Mouse (Mus musculus): ENCODE data around the gene Hyal3. TPM values are rescaled to one million over a fixed set of nuclear protein-coding genes. Genes with fewer than 3 reads are reported as not detected.

Gene Hyal3
- polyA plus RNA-seq, 1 experiment from 2014 or later, result 0.82 TPM

DNA sequence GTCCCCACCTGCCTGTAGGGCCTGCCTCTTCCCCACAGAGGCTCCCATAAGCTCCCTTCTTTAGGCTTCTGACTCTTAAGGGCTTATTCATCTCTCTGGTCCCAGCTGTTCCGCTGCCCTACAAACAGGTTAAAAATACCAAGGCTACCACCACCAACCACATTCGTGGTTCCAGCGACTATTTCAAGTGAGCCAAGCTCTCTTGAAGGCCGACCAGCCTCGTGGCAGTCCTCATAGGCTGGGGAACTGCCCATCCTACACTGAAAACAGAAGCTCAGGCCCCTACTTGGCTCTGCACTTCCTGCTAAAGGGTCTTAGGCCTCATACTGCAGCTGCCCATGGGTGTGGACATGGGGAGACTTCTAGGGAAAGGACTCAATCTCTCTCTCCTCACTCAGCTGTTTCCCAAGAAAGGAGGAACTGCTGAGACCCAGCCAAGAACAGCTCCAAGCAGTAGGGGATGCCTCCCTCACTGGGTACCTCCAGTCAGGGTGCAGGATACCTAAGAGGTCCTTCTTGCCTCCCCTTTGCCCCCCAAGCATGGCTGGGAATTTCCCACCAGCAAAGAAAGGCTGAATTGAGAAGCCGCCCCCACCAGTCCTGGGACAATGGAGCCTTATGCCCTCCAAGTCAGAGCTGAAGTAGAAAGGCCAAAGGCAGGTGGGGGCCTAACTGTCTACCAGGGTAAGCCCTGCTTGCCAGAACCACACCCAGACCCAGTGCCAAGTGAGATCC is 31.0 kb downstream of the Hyal3 start:
- Histone ChIP-seq H3K36me3 (peaks cover 29% of the 10 kb centered on the region), H3K4me2 (peak overlapping the region; percentile 87), H3K27ac (peak overlapping the region; percentile 75), H3K9ac (peak overlapping the region; percentile 80), H3K27me3 (0 out of 2 replicates have a peak, but pooled peaks cover 4% of the 10 kb centered on the region), H3K9me3 (replicated peaks) (no peaks in the 10 kb centered on the region), H3K4me1 (replicated peaks) (peaks cover 59% of the 10 kb centered on the region), H3K4me3 (replicated peaks) (peak overlapping the region; percentile 61; the same call in 1 of the 2 replicates)
- ATAC-seq (ENCODE audit: low read depth), result no peak
- WGBS (ENCODE audit: insufficient replicate concordance), result 39% methylated on average over 6 of the region's 6 CpGs
- DNase-seq, result no peak

DNA sequence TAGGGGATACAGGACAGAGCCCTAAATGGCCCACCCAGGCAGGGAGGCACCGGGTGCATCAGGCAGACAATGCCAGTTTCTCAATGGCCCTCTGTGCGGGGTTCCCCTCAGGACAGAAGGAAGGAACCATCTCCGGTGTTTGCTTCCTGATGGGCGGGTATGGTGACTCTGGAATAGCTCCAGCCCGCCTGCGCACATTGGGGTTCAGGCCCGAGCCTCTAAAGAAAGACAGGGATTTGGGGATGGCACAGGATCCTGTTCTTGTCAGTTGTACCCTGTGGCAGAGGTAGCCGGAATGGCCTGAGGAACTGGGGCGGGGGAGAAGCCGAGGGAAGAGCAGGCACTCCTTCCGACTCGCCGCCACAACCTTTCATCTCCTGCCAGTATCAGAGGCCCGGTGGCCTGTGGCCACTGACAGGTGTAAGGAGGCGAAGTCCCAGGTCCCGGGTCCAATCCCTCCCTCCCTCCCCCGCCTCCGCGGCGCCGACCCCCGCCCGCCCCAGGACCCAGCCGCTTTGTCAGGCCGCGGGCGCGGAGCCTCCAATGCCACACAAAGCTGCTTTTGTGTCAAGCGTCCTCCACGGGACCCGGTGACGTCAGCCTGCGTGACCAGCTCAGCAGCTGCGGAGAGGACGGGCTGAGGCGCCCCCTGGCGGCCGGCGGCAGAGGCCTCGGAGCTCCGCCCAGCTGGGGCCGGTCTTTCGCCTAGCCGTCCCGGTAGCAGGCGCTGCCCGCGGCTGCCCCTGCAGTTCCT is 31.8 kb downstream of the Hyal3 start:
- H3K9ac ChIP-seq, result peak overlapping the region; percentile 80
- ATAC-seq (ENCODE audit: low read depth), result peak; percentile 92
- H3K4me3 ChIP-seq (replicated peaks), result peak overlapping the region; percentile 61
- peaks cover 52% of the 10 kb centered on the region for H3K4me1 ChIP-seq (replicated peaks)
- H3K27me3 ChIP-seq, result no peaks in the 10 kb centered on the region
- H3K27ac ChIP-seq, result peak overlapping the region; percentile 75
- peak overlapping the region; percentile 87 for H3K4me2 ChIP-seq
- peaks cover 37% of the 10 kb centered on the region for H3K36me3 ChIP-seq
- no peaks in the 10 kb centered on the region for H3K9me3 ChIP-seq (replicated peaks)
- DNase-seq, result peak; percentile 98
- 6% methylated on average over 47 of the region's 48 CpGs for WGBS (ENCODE audit: insufficient replicate concordance)

DNA sequence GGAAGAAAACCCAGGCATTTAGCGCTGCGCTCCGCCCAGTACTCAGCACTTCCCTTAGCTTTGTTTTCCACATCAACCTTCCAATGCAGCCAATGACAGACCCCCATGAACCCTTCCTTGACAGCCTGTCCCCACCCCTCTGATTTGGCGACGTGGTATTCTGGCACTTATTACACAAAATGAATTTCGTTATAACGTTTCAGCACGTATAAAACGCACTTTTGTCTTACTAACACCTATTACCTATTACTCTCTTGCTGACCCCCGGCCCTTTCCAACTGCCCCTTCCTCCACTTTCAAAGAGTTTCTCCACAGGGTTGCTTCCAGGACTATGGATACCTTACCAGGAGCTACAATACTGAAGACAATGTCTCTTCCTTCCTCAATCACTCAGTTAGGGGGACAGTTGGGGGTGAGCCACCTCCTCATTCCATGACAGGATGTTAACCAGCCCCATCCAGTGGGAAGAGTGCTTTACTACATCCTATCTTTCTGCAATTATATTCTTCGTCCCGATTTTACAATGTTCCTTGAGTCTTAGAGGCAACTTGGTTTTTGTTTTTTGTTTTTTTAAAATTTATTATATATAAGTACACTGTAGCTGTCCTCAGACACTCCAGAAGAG is 32.4 kb downstream of the Hyal3 start:
- H3K4me3 ChIP-seq (replicated peaks), result peak overlapping the region; percentile 61
- no peaks in the 10 kb centered on the region for H3K9me3 ChIP-seq (replicated peaks)
- H3K27ac ChIP-seq, result peak overlapping the region; percentile 71
- WGBS (ENCODE audit: insufficient replicate concordance), result 9% methylated on average over 12 of the region's 12 CpGs
- H3K4me1 ChIP-seq (replicated peaks), result peaks cover 47% of the 10 kb centered on the region
- ATAC-seq (ENCODE audit: low read depth), result 0 out of 2 replicates have a peak, but pooled peaks have one; percentile 2
- no peaks in the 10 kb centered on the region for H3K27me3 ChIP-seq
- H3K9ac ChIP-seq, result peak overlapping the region; percentile 67
- H3K36me3 ChIP-seq, result peaks cover 42% of the 10 kb centered on the region
- no peak for DNase-seq
- peak overlapping the region; percentile 87 for H3K4me2 ChIP-seq

DNA sequence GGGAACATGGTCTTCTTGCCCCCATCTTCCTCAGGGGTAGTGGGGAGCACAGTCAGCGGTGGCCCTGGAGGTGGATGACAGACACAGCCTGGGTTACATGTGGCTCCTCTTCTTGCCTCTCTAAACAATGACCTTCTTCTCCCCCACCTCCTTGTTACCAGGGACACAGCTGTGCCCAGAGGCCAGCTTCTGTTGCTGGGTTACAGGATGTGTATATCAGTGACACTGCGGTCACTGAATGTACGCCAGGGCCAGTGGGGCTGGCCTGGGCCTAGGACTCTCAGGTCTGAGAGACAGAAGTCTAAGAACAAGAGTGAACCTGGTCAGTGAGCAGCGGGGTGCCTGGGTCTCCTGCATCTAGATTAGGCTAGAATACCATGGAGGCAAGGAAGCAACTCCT is 34.4 kb downstream of the Hyal3 start:
- peaks cover 62% of the 10 kb centered on the region for H3K36me3 ChIP-seq
- H3K27ac ChIP-seq, result no peak overlapping the region
- no peak for ATAC-seq (ENCODE audit: low read depth)
- peaks cover 54% of the 10 kb centered on the region for H3K4me1 ChIP-seq (replicated peaks)
- H3K4me2 ChIP-seq, result no peak overlapping the region
- no peaks in the 10 kb centered on the region for H3K27me3 ChIP-seq
- H3K9ac ChIP-seq, result no peak overlapping the region
- no peak for DNase-seq
- 88% methylated on average over 4 of the region's 4 CpGs for WGBS (ENCODE audit: insufficient replicate concordance)
- H3K4me3 ChIP-seq (replicated peaks), result no peak overlapping the region
- H3K9me3 ChIP-seq (replicated peaks), result no peaks in the 10 kb centered on the region

DNA sequence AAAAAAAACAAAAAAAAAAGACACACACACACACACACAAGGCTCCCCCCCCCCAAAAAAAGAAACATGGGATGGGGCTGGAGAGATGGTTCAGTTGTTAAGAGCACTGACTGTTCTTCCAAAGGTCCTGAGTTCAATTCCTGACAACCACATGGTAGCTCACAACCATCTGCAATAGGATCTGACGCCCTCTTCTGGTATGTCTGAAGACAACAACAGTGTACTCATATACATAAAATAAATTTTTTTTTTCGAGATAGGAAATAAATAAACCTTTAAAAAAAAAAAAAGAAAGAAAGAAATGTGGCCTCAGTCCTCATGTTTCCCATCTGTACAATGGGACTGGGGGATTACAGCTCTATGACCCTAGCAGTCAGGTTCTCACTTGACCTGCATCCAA is 36.8 kb downstream of the Hyal3 start:
- peaks cover 77% of the 10 kb centered on the region for H3K36me3 ChIP-seq
- WGBS (ENCODE audit: insufficient replicate concordance), result 61% methylated on average over 2 of the region's 2 CpGs
- H3K9me3 ChIP-seq (replicated peaks), result no peaks in the 10 kb centered on the region
- peaks cover 40% of the 10 kb centered on the region for H3K4me1 ChIP-seq (replicated peaks)
- H3K9ac ChIP-seq, result no peak overlapping the region
- DNase-seq (no peak), ATAC-seq (ENCODE audit: low read depth) (no peak)
- no peak overlapping the region for H3K4me2 ChIP-seq
- H3K4me3 ChIP-seq (replicated peaks), result no peak overlapping the region
- no peak overlapping the region for H3K27ac ChIP-seq
- no peaks in the 10 kb centered on the region for H3K27me3 ChIP-seq

DNA sequence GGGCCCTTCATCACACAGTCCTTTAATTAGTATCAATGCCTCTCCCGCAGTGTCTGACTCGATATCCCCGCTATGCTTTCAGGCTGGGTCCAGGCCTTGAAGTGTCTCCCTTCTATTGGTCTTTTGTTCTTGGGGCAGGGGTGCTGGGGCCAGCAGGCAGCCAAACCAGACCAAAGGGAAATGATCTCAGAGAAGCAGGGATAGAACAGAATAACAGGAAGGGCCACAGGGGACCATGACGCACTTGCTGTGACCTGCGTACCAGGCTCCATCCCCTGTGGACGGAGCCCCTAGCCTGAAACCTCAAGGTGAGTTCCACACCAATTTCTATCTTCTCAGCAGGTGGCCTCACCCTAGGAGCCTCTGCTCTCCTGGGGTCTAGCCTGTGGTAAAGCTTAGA is 37.5 kb downstream of the Hyal3 start:
- Histone ChIP-seq H3K27me3 (no peaks in the 10 kb centered on the region), H3K4me2 (no peak overlapping the region), H3K4me1 (replicated peaks) (peaks cover 37% of the 10 kb centered on the region), H3K4me3 (replicated peaks) (no peak overlapping the region), H3K36me3 (peaks cover 82% of the 10 kb centered on the region), H3K27ac (peak overlapping the region; percentile 78), H3K9me3 (replicated peaks) (no peaks in the 10 kb centered on the region), H3K9ac (no peak overlapping the region)
- WGBS (ENCODE audit: insufficient replicate concordance), result 87% methylated on average over 6 of the region's 6 CpGs
- ATAC-seq (ENCODE audit: low read depth) (no peak), DNase-seq (no peak)

DNA sequence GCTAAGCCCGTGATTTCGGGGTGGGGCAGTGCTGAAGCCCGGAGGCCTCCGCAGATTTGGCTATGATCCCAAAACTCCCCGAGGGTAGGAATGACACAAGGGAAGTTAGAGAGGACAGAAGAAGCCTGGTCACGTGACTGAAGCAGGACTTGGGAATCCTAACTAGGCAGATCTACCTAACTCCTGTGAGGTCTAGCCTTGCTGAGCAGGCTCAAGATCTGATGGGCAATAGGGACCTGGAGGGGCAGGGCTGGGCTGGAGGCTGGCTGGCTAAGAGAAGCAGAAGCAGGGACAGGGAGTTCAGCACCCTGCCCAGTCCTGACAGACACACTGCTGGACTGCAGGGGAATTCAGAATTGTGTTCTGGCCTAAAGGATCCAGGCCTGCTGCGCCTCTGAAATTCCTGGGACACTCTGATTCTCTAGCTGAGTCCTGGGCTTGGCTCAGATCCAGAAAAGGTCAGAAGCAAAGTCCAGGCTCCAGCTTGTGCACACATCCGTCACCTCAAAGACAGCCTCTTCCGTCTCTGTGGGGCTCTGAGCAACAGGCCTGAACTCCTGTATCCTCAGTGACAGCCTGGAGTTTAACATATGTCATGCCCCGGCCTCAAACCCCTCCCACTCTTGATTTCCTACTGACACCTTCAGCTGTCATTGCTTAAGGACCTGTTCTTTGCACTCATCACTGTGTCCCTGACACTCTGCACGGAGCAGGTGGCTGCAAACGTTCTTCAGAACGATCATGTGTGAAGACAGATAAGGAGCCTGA is 38.3 kb downstream of the Hyal3 start:
- Histone ChIP-seq H3K4me2 (0 out of 2 replicates have a peak overlapping the region, but pooled peaks have one; percentile 1), H3K4me3 (replicated peaks) (no peak overlapping the region), H3K27me3 (no peaks in the 10 kb centered on the region), H3K9me3 (replicated peaks) (no peaks in the 10 kb centered on the region), H3K27ac (peak overlapping the region; percentile 78), H3K4me1 (replicated peaks) (peaks cover 36% of the 10 kb centered on the region), H3K9ac (peak overlapping the region; percentile 41; the same call in 1 of the 2 replicates), H3K36me3 (peaks cover 87% of the 10 kb centered on the region)
- DNase-seq (no peak), ATAC-seq (ENCODE audit: low read depth) (peak; percentile 54)
- 55% methylated on average over 13 of the region's 13 CpGs for WGBS (ENCODE audit: insufficient replicate concordance)

DNA sequence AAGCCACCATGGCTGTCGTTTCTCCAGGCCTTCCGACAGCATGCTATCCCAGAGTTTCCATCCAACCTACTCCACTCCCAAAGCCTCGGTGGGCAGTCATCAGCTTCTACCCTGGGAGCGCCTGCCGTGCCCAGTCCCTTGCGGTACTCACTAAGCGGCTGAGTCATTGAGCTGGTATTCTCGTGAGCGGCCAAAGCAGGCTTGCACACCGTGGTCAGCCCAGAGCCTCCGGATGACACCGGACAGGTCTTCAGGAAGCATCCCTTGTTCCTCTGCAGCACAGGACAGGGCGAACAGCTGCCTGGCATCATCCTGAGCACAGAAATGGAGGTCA is 38.9 kb downstream of the Hyal3 start:
- Histone ChIP-seq H3K27me3 (no peaks in the 10 kb centered on the region), H3K9me3 (replicated peaks) (no peaks in the 10 kb centered on the region), H3K4me2 (no peak overlapping the region), H3K9ac (no peak overlapping the region), H3K36me3 (peaks cover 86% of the 10 kb centered on the region), H3K27ac (peak overlapping the region; percentile 78), H3K4me3 (replicated peaks) (no peak overlapping the region), H3K4me1 (replicated peaks) (peaks cover 41% of the 10 kb centered on the region)
- DNase-seq, result no peak
- WGBS (ENCODE audit: insufficient replicate concordance), result 71% methylated on average over 13 of the region's 13 CpGs
- ATAC-seq (ENCODE audit: low read depth), result peak; percentile 16

DNA sequence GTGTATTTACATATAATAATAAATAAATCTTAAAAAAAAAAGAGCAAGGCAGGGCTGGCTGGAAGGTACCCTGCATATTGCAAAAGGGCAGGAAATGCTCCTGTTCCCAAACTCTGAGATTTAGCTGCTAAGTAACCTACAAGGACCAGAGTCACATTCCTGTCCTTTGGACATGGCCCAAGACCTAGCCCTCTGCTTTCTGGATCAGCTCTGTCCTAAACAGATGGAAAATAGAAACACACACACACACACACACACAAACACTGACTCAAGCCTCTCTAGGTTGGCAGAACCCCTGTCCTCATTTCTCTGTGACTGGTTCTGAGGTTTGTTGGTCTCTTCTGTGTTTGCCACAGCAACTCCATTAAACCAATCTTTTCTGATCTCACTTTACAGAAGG is 40.3 kb downstream of the Hyal3 start:
- no peak overlapping the region for H3K27ac ChIP-seq
- no peak for ATAC-seq (ENCODE audit: low read depth)
- H3K9ac ChIP-seq, result no peak overlapping the region
- no peak overlapping the region for H3K4me3 ChIP-seq (replicated peaks)
- DNase-seq, result no peak
- no peaks in the 10 kb centered on the region for H3K9me3 ChIP-seq (replicated peaks)
- no peaks in the 10 kb centered on the region for H3K27me3 ChIP-seq
- H3K4me2 ChIP-seq, result no peak overlapping the region
- peaks cover 56% of the 10 kb centered on the region for H3K4me1 ChIP-seq (replicated peaks)
- H3K36me3 ChIP-seq, result peaks cover 84% of the 10 kb centered on the region

DNA sequence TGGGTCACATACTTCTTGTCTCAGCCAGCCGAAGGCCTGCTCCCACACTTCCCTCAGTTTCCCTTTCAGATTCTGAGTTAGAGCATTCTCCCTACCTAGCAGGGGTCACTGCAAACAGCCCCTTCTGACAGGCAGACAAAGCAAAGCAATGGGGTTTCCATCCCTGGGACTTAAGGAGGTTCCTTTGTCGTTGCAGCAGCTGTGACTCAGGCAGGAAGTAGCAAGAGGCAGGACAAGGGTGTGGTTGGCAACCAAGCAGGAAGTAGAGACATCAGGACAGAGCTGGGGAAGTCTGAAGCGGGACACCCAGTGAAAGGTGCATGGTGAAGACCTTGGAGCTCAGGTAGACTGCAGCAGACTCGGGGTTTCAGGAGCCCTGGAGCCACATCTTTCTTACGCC is 43.9 kb downstream of the Hyal3 start:
- Histone ChIP-seq H3K27ac (0 out of 2 replicates have a peak overlapping the region, but pooled peaks have one; percentile 31), H3K4me3 (replicated peaks) (no peak overlapping the region), H3K9me3 (replicated peaks) (no peaks in the 10 kb centered on the region), H3K4me1 (replicated peaks) (peaks cover 74% of the 10 kb centered on the region), H3K36me3 (peaks cover 65% of the 10 kb centered on the region), H3K9ac (peak overlapping the region; percentile 7; the same call in 1 of the 2 replicates), H3K4me2 (no peak overlapping the region), H3K27me3 (no peaks in the 10 kb centered on the region)
- WGBS (ENCODE audit: insufficient replicate concordance), result 47% methylated on average over 5 of the region's 5 CpGs
- no peak for ATAC-seq (ENCODE audit: low read depth)
- no peak for DNase-seq

DNA sequence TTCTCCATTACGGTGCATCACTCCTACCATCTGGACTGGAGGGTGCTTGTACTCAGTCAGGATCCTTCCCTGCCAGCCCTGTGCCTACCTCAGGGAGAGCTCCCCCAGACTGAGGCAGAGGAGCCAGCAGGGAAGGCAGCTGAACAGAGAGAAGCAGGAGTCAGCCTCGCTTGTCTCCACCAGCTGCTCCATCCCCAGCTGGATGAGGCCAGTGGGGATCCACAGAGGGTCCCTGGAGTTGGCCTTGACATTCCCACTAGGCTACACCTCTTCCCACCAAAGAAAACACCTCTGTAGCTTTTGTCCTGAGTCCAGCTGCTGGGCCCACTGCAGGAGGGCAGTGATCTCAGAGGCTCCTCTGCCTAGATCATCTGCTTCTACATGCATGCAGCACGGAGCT is 44.3 kb downstream of the Hyal3 start:
- Histone ChIP-seq H3K9ac (peak overlapping the region; percentile 7; the same call in 1 of the 2 replicates), H3K27ac (0 out of 2 replicates have a peak overlapping the region, but pooled peaks have one; percentile 31), H3K9me3 (replicated peaks) (no peaks in the 10 kb centered on the region), H3K4me3 (replicated peaks) (no peak overlapping the region), H3K4me1 (replicated peaks) (peaks cover 74% of the 10 kb centered on the region), H3K36me3 (peaks cover 64% of the 10 kb centered on the region), H3K27me3 (no peaks in the 10 kb centered on the region), H3K4me2 (no peak overlapping the region)
- ATAC-seq (ENCODE audit: low read depth) (no peak), DNase-seq (no peak)
- WGBS (ENCODE audit: insufficient replicate concordance), result 76% methylated on average over 3 of the region's 3 CpGs

Measured in liver, embryonic 13.5 days (tissue).